Mouse (Mus musculus) heart, postnatal 25 days (tissue): ENCODE results near the gene Gm7358. TPM values are rescaled to one million over a fixed set of nuclear protein-coding genes. Genes with fewer than 3 reads are reported as not detected.
"Not testable (repeated sequence)": the region's sequence is repeated elsewhere in the genome, so short reads cannot be mapped to it uniquely, and the experiment has no call there.

Experiments
- DNase-seq: peaks from one replicate; pipeline ENCODE4 v3.0.0; 2022; ENCODE audit warnings: low spot score
- intact Hi-C: fragments of 180-260 bp; cut with DNase I; formaldehyde crosslinking; loops from one replicate; pipeline ENCODE4 v1.15.1; 2025
- total RNA-seq, 2 experiments: library from RNA; stranded (reverse); gene quantifications; 2 replicates each; pipeline ENCODE4 v1.2.3; 2021

Gm7358 gene
- not detected for total RNA-seq

DNA sequence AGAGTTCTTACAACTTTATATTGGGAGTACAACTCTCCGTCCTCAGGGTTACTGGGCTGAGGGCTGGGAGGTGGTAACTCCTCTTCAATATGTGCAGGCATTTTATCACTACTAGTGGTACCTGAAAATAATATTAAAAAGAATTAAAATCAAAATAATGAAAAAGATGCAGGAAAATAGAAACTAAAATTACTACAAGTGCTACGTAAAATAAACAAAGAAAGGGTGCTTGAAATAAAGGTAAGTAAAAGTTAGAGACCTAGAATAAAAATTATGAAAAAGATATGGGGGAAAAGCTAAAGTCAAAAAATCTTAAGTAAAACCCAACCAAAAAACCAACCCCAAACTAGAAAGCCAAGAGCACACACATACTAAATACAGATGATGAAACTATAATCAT is at the start of gene Gm7358:
Gene Gm7358 (minus strand): TSS at position 101 of the 400 bp plus-strand sequence.
- intact Hi-C loops, DNase-seq: not testable (repeated sequence)

GRCm38 (mm10) chr17:14103018-14103417 is 43.7 kb upstream of the Gm7358 start:
- DNase-seq: not testable (repeated sequence)
- intact Hi-C loops: loop anchor here (5.0 kb wide), 2 partner anchors 251 to 266 kb away; no protein-coding TSS in a partner anchor

- not testable (repeated sequence) for DNase-seq
- intact Hi-C loops: loop anchor here (5.0 kb wide), 2 partner anchors 249 to 264 kb away; no protein-coding TSS in a partner anchor
Measured at GRCm38 (mm10) chr17:14101446-14101980, 42.2 kb upstream of the Gm7358 start.

DNA sequence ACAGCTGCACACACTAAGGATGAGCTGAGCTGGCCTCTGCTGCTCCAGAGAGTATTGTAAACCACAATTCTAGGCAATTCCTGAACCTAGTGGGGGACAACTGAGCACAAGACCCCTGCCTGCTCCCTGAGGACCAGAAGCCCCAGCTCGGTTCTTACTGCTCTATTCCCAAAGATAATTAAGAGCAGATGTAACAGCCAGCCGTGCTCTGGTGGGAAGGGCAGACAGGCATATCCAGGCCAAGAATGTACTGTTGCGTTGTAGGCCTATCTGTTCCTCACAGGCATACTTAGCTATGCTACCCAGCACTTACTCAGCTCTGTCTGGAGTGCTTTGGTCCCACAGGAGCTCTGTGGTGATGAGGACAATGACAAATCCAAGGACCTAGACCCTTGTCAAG is 40.6 kb upstream of the Gm7358 start:
- intact Hi-C loops: loop anchor here (5.0 kb wide), 2 partner anchors 248 to 263 kb away; no protein-coding TSS in a partner anchor
- not testable (repeated sequence) for DNase-seq

- intact Hi-C loops, DNase-seq: not testable (repeated sequence)
Measured at GRCm38 (mm10) chr17:14094165-14094564, 34.8 kb upstream of the Gm7358 start.

DNA sequence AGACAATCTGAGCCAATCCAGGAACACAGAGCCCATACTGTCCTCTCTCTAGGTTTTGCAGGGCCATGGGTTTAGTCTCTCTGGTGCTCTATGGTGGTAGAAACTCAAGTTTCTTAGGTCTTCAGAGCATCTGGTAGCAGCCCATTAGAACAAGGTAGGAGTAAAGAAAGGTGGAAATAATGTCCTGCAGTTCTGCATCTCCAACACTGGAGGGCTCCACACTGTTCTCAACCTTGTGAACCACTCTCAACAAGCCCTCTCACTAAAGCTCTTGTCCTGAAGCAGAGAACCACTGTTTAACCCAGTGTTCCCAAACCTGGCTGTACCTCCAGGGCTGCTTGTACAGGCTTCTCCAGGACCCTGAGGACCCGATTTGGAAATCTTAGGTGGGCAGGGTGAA is 27.3 kb upstream of the Gm7358 start:
- DNase-seq, intact Hi-C loops: not testable (repeated sequence)

DNA sequence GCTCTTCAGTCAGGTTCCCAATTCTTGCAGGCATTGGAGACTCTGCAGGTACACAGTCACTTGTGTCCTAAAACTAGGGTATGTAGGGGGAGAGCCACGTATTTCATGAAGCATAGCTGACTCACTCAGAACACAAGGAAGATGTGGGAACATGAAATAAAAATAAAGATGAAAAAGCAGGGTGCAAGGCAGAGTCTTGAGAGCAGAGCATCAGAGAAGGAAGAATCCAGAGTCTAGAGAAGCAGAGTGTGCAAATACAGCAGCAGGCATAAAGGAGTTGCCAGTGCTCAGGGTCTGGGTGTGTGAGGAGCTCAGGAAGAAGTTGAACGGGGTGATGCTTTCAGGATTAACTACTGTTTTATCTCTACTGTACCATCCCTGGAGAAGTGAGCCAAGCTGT is 17.5 kb downstream of the Gm7358 start:
- DNase-seq, intact Hi-C loops: not testable (repeated sequence)

DNA sequence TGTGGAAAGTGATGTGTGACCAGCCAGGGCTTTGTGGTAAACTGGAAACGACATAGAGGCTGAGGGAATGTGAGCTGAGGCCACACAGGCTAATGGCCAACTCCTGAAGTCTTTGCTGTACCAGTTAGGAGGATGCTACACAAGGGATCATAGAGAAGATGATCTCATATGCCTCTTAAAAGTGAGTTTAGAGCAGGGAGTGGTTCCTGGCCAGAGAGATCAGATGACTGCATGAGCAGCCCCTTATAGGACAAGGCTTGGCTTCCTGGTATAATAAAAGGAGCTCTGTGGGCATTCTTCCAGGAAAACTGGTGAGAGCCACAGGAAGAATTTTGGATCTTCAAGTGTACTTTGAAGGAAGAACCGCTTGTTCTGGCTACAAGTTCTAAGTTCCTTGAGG is 22.3 kb downstream of the Gm7358 start:
- DNase-seq, intact Hi-C loops: not testable (repeated sequence)

GRCm38 (mm10) chr17:14036113-14036512 is 23.2 kb downstream of the Gm7358 start:
- DNase-seq, intact Hi-C loops: not testable (repeated sequence)

Other genes with a start within 250 kb of the Gm7358 start
- gene Gm7168, start 111.2 kb downstream of the Gm7358 start, total RNA-seq: not detected
- not detected for gene Gm7356, start 55.8 kb downstream of the Gm7358 start, total RNA-seq
- 1 to 10 TPM in 1 of 2 experiments, under 1 TPM in 1; 0.92 to 1.8 TPM for gene Dact2, start 144.8 kb upstream of the Gm7358 start, total RNA-seq
- gene Smoc2, start 220.0 kb upstream of the Gm7358 start, total RNA-seq: 10 to 100 TPM; 41.3 to 49.1 TPM